Mouse (Mus musculus) retina, embryonic 14.5 days (tissue): ENCODE measurements around the gene Mars.
"Not testable (repeated sequence)": the region's sequence is repeated elsewhere in the genome, so short reads cannot be mapped to it uniquely, and the experiment has no call there.

ENCODE experiments used
- DNase-seq: peaks from one replicate; pipeline ENCODE4 v3.0.0-alpha.2; 2015; ENCODE audit warnings: low spot score

The Mars gene

GRCm38 (mm10) chr10:127336952-127337351, 25.4 kb upstream of the Mars start:
- DNase-seq = no peak

- no peak for DNase-seq
Measured at GRCm38 (mm10) chr10:127335271-127335670, 23.7 kb upstream of the Mars start.

- no peak for DNase-seq
Measured at GRCm38 (mm10) chr10:127333152-127333551, 21.6 kb upstream of the Mars start.

- DNase-seq = no peak
Measured at GRCm38 (mm10) chr10:127332211-127332874, 20.8 kb upstream of the Mars start.

DNA sequence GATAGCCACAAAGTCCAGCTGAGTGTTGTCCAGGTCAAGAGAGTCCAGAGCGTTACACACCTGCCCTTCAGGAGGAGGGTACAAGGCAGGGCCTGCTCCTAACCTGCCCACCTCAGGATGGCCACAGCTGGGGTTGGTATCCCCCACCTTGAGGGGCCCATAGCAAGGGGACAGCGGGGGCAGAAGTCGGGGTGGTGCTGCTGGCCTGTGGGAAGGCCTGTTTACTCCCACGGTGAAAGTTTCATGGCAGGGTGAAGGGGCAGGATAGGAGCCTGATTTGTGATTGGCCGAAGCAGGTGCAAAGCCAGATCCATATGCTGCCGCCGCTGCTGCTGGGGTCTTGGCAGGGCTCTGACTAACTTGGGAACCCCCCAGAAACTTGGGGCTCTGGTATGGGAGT, 18.6 kb upstream of the Mars start:
- no peak for DNase-seq

DNA sequence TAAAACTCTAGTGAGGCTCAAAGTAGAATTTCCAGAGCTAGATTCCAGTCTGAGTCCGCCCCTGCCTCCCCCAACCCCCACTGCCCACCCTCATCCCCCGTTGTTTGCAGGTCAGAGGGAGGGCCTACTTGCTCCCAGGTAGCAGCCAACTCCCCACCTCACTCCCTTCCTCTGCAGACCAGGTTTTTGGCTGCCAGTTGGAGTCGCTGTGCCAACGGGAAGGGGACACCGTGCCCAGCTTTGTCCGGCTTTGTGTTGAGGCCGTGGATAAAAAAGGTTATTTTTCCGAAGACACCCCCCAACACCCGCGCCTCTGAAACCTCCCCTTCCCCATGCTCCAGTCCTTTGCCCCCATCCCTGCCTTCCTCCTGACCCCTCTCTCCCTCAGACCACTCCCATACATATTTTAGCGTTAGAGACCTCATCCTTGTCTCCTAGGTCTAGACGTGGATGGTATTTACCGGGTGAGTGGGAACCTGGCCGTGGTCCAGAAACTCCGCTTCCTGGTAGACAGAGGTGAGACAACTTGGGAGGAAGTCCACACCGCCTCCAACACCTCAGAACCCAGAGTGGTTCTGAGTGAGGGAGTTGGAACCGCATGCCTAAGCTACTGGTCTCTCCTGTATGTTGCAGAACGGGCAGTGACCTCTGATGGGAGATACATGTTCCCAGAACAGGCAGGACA, 16.0 kb upstream of the Mars start:
- DNase-seq = no peak

GRCm38 (mm10) chr10:127326828-127327227, 15.2 kb upstream of the Mars start:
- DNase-seq = no peak

DNA sequence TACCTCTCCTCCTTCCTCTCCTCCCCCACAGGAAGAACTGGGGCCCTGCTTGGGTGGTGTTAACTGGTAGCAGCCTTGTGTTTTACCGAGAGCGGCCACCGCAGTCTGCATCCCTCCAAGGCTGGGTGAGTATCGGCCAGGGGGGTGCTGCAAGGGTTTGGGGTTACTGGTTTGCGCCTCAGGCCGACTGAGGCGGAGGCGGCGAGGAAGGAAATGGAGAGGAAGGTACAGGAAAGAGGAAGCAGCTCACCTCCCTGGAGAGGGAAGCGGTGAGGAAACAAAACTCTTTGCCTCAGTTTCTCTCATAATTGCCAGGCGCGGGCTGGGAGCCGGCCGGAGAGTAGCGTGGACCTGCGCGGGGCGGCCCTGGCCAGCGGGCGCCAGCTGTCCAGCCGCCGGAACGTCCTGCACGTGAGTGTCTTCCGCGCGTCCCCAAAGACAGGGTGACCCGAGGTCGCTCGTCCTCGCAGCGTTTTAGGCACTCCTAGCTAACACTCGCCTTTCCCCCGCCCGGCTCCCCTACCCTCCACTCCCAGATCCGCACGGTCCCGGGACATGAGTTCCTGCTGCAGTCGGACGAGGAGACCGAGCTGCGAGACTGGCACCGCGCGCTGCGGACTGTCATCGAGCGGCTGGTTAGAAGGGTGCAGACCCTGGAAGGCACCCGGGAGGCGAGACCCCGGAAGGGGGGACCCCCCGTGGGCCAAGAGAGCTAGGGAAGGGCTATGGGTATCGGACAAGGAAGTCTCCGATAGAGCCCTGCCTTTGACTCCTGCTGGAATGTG, 14.6 kb upstream of the Mars start:
- peak; percentile 35 for DNase-seq

DNA sequence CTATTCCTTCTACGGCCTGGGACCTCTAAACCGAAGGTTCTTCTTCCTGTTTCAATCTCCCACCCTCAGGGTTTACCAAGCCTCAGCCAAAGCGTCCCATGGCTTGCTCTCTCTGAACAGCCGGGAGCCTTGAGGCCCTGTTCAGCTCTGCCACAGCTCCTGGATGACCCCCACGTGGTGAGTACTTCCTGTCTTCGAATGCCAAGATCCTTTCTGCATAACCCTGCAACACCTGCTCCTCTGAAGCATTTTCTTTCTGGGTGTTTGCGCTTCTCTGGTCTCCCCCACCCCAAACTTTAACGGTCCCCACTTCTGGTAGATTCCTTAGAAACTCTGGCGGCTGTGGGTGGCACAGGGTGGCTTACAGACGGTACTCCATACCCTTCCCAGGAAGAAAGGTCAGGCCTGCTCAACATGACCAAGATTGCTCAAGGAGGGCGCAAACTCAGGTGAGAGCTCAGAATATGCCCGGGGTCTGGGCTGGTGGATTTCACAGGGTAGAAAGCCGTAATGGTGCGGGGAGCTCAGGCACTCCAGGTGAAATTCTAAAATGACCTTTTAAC, 13.9 kb upstream of the Mars start:
- DNase-seq = no peak

- peak; percentile 74 for DNase-seq
Measured at GRCm38 (mm10) chr10:127324495-127324894, 12.9 kb upstream of the Mars start.

DNA sequence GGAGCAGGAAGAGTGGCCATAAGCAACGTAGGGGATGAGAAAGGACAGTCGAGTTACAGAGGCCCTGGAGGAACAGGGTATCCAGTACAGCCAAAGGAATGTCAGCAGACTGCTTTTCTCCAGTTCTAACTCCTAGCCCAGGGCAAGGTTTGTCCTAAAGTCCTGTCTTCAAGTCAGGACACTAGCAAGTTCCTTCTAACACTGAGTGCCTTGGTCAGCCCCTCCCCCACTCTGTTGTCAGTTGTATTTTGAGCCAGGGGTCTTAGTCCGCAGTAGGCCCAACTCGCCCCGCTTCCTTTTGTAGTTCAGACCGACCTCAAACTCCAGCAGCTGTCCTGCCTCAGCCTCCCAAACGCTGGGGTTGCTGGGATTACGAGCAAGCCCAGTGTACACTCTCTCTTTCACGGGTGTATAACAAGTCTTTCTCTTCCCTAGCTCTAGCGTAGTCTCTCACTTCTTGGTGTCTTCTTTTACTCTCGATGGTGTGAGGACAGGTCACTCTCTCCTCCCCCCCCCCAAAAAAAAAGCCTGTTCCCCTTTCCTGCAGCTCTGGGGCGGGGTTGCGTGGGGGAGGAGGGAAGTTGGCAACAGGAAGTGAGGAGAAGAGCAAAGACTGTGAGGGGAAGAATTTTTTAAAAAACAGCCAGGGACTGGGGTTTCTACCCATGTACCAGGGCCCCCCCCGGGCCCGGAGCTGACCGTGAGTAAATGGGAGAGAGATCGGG, 11.7 kb upstream of the Mars start:
- no peak for DNase-seq

- DNase-seq = no peak
Measured at GRCm38 (mm10) chr10:127322669-127323068, 11.1 kb upstream of the Mars start.

DNA sequence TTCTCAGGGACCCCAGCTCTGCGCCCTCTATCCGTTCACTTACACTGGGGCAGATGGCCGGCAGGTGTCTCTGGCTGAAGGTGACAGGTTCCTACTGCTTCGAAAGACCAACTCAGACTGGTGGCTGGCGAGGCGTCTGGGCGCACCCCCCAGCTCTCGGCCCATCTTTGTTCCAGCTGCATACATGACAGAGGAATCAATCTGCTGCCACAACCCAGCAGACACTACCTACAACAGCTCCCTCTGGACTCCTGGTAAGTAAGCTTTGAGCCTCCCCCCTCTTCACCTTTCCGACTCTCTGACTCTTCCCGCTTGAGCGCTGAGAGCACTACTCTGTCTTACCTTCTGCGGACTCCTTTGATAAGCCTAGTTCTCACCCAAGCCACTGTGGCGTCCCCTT, 10.6 kb upstream of the Mars start:
- no peak for DNase-seq

- DNase-seq = no peak
Measured at GRCm38 (mm10) chr10:127321621-127322020, 10.0 kb upstream of the Mars start, which contains the start of gene Arhgap9. Gene Arhgap9 (plus strand): TSS chr10:127321964.

GRCm38 (mm10) chr10:127319969-127320368, 8.4 kb upstream of the Mars start:
- no peak for DNase-seq

GRCm38 (mm10) chr10:127318009-127318408, 6.4 kb upstream of the Mars start:
- no peak for DNase-seq

- DNase-seq = no peak
Measured at GRCm38 (mm10) chr10:127317277-127317676, 5.7 kb upstream of the Mars start.

DNA sequence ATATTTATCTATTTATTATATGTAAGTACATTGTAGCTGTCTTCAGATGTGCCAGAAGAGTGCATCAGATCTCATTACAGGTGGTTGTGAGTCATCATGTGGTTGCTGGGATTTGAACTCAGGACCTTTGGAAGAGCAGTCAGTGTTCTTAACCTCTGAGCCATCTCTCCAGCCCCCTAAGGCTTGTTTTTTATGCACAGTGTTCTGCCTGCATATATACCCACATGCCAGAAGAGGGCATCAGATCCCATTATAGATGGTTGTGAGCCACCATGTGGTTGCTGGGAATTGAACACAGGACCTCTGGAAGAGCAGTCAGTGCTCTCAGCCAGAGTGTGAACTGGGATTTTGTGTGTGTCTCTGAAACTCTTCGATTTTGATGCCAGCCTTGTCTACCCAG, 3.4 kb upstream of the Mars start:
- not testable (repeated sequence) for DNase-seq

DNA sequence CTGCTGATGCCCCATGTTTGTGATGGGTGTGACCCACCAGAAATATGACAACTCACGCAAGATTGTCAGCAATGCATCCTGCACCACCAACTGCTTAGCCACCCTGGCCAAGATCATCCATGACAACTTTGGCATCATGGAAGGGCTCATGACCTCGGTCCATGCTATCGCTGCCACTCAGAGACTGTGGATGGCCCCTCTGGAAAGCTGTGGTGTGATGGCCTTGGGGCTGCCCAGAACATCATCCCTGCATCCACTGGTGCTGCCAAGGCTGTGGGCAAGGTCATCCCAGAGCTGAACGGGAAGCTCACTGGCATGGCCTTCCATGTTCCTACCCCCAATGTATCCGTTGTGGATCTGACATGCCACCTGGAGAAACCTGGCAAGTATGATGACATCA, 1.9 kb upstream of the Mars start:
- DNase-seq = not testable (repeated sequence)

DNA sequence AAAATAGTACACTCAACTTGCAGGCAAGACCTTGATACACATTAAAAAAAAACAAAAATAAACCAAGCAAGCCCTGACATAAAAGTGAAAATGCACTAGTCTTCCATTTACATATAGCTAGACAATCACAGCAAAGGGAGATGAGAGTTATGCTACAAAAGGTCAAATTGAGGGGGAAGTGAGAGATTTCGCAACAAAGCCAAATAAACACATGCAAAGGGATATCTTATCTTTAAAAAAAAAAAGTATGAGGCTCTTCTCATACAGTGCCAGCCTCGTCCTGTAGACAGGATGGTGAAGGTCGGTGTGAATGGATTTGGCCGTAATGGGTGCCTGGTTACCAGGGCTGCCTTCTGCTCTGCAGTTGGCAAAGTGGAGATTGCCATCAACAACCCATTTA, 1.3 kb upstream of the Mars start:
- DNase-seq = no peak

DNA sequence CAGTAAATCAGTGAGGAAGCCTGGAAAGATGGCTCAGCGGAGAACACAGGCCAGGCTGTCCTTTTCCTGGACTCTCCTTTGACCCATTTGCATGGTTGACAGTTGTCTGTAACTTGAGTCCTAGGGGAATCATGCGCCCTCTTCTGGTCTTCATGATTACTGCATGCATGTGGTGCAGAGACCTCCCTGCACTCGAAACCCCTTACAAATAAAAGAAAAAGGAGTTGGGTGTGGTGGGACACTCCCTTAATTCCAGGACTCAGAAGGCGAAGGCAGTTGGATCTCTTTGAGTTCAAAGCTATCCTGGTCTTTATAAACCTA, 730 bp upstream of the Mars start:
- peak; percentile 96 for DNase-seq
